Mouse (Mus musculus): ENCODE data around the gene Atp1b2. TPM values are rescaled to one million over a fixed set of nuclear protein-coding genes. Genes with fewer than 3 reads are reported as not detected.

Gene Atp1b2
- polyA plus RNA-seq, 1 experiment, result 87.4 TPM

- TF ChIP-seq GATA1 (IDR thresholded peaks at IDR 0.05; ENCODE audit: low read length), result no peak
Observed at GRCm38 (mm10) chr11:69590622-69591021, 15.1 kb downstream of the Atp1b2 start.

- peak; percentile 69 for TF ChIP-seq GATA1 (IDR thresholded peaks at IDR 0.05; ENCODE audit: low read length)
Observed at GRCm38 (mm10) chr11:69589207-69589834, 16.4 kb downstream of the Atp1b2 start.

- peak; percentile 67 for TF ChIP-seq GATA1 (IDR thresholded peaks at IDR 0.05; ENCODE audit: low read length)
Observed at GRCm38 (mm10) chr11:69585718-69586325, 19.9 kb downstream of the Atp1b2 start.

GRCm38 (mm10) chr11:69584937-69585336 lies 20.8 kb downstream of the Atp1b2 start:
- no peak for TF ChIP-seq GATA1 (IDR thresholded peaks at IDR 0.05; ENCODE audit: low read length)

- no peak for TF ChIP-seq GATA1 (IDR thresholded peaks at IDR 0.05; ENCODE audit: low read length)
Observed at GRCm38 (mm10) chr11:69584008-69584407, 21.7 kb downstream of the Atp1b2 start.

GRCm38 (mm10) chr11:69582230-69582805 lies 23.4 kb downstream of the Atp1b2 start:
- no peak for TF ChIP-seq GATA1 (IDR thresholded peaks at IDR 0.05; ENCODE audit: low read length)

GRCm38 (mm10) chr11:69581814-69582213 lies 23.9 kb downstream of the Atp1b2 start:
- no peak for TF ChIP-seq GATA1 (IDR thresholded peaks at IDR 0.05; ENCODE audit: low read length)

- TF ChIP-seq GATA1 (IDR thresholded peaks at IDR 0.05; ENCODE audit: low read length), result no peak
Observed at GRCm38 (mm10) chr11:69581147-69581688, 24.5 kb downstream of the Atp1b2 start.

GRCm38 (mm10) chr11:69580572-69581146 lies 25.1 kb downstream of the Atp1b2 start:
- no peak for TF ChIP-seq GATA1 (IDR thresholded peaks at IDR 0.05; ENCODE audit: low read length)

- no peak for TF ChIP-seq GATA1 (IDR thresholded peaks at IDR 0.05; ENCODE audit: low read length)
Observed at GRCm38 (mm10) chr11:69580091-69580514, 25.6 kb downstream of the Atp1b2 start, which contains the start of the genes Wrap53 and Trp53. TSS of gene Wrap53 (minus strand) at chr11:69580255. TSS of gene Trp53 (plus strand) at chr11:69580359.

GRCm38 (mm10) chr11:69579128-69580017 lies 26.4 kb downstream of the Atp1b2 start:
- no peak for TF ChIP-seq GATA1 (IDR thresholded peaks at IDR 0.05; ENCODE audit: low read length)

- TF ChIP-seq GATA1 (IDR thresholded peaks at IDR 0.05; ENCODE audit: low read length), result no peak
Observed at GRCm38 (mm10) chr11:69578301-69578700, 27.4 kb downstream of the Atp1b2 start.

- no peak for TF ChIP-seq GATA1 (IDR thresholded peaks at IDR 0.05; ENCODE audit: low read length)
Observed at GRCm38 (mm10) chr11:69576307-69576706, 29.4 kb downstream of the Atp1b2 start.

- no peak for TF ChIP-seq GATA1 (IDR thresholded peaks at IDR 0.05; ENCODE audit: low read length)
Observed at GRCm38 (mm10) chr11:69575220-69575619, 30.5 kb downstream of the Atp1b2 start.

- no peak for TF ChIP-seq GATA1 (IDR thresholded peaks at IDR 0.05; ENCODE audit: low read length)
Observed at GRCm38 (mm10) chr11:69565131-69565530, 40.6 kb downstream of the Atp1b2 start.
